Mouse (Mus musculus) retina, adult 2 months (tissue): ENCODE data around the gene Lrrc55.

Source experiments
- DNase-seq: peaks from one replicate; pipeline ENCODE4 v3.0.0-alpha.2; 2012; ENCODE audit warnings: low read depth, low spot score

Gene Lrrc55

GRCm38 (mm10) chr2:85132204-85132603 lies 64.8 kb downstream of the Lrrc55 start:
- DNase-seq, result no peak

DNA sequence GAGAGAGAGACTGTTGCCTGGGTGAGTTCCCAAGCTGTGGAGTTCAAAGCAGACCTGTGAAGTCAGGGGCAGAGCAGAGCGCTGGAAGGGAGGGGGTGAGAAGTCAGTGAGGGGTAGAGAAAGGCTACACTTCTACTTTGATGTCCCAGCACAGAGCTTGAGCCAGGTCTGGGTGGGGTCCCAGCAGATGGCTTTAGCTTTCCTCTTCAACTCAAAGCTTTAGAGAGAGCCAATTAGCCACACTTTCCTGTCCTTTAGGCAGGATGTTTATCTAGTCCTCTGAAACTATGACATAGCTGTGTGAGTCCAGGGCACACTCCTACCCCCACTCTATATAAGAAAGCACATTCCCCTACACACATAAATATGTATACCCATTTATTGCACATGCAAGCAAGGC lies 65.3 kb downstream of the Lrrc55 start:
- DNase-seq, result no peak

DNA sequence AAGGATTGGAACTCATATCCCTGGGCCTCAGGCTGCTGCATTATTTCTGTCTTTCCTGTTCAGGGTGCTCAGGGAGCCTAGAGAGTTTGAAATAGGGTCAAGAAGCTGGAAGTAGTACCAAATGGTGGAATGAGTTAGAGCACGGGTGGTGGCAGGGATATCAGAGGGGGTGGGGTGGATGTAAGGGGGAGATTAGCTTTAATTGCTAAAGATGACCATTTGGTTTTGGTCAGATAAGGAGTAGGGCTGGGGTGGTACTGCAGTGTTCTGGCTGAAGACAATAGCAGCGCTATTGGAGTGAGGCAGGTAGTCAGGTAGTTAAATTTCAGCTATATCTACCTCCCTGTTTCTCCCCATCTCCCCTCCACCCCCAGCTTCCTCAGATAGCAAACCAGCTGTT lies 65.8 kb downstream of the Lrrc55 start:
- DNase-seq, result no peak

DNA sequence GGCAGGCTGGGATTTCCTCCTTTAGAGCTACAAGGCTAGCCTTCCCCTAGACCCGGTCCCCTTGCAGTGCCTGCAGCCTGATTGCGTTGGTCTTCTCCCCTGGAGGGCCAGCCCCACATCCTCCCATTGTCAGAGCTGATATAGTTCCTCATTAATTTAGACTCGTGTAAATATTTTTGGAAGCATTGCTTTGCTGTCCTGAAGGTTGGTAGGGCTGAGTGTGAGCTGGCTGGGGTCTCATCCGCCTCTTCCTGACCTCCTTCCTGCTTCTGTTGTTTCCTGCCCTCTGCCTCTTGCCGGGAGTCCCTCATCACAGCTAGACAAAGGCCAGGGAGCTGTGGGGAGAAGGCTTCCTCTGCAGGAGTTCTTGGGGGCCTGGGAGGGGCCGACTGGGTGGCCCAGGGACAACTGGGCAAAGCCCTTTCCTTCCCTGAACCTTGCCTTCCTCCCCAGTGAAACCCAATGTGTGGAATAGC lies 67.5 kb downstream of the Lrrc55 start:
- DNase-seq, result no peak

GRCm38 (mm10) chr2:85123869-85124535 lies 73.0 kb downstream of the Lrrc55 start:
- peak; percentile 37 for DNase-seq

GRCm38 (mm10) chr2:85123187-85123868 lies 73.7 kb downstream of the Lrrc55 start:
- DNase-seq, result peak; percentile 9
